Mouse (Mus musculus) Patski (cell line): Measurements from ENCODE around the gene Gm973. TPM values are rescaled to one million over a fixed set of nuclear protein-coding genes. Genes with fewer than 3 reads are reported as not detected.

Source experiments
- ATAC-seq: fragments of 100-300 bp; one replicate; pipeline ENCODE4 v1.8.0; 2021
- CTCF ChIA-PET: fragments of 350-600 bp; sonication (Branson Sonifier 250); formaldehyde crosslinking; loops from one replicate; lab custom pipeline; 2022; ENCODE audit warnings: inconsistent platforms; lab: Charles Lee
- POLR2A ChIA-PET: fragments of 350-600 bp; sonication (Branson Sonifier 250); formaldehyde crosslinking; loops from one replicate; lab custom pipeline; 2022; ENCODE audit warnings: antibody characterized with exemption, inconsistent platforms; lab: Charles Lee
- DNase-seq: peaks from one replicate; pipeline ENCODE4 v3.0.0-alpha.2; 2011; ENCODE audit warnings: low read depth, low spot score
- H3K27me3 ChIP-seq: fragments of 371-371 bp; one replicate; pipeline ENCODE4 v1.5.1; 2021
- CTCF ChIP-seq: fragments of 100-300 bp; IDR thresholded peaks from one replicate; pipeline ENCODE4 v1.5.1; 2021
- in situ Hi-C: fragments of 300-500 bp; cut with MboI; formaldehyde crosslinking; loops from 3 replicates; pipeline ENCODE4 v1.11.1; 2018; ENCODE audit warnings: low pct_unique_long_range_greater_than_20kb, mixed read lengths
- polyA plus RNA-seq: library from polyadenylated mRNA; unstranded; gene quantifications from one replicate; pipeline ENCODE4 v1.2.3, GENCODE M21; 2021

The Gm973 gene
- polyA plus RNA-seq, 1 experiment from 2014 or later: 0.13 TPM

GRCm38 (mm10) chr1:59542231-59542630 lies 26.2 kb downstream of the Gm973 start:
- in situ Hi-C loops: no loop called here
- ChIA-PET POLR2A (no interaction called here), CTCF (interaction anchor here (0.5 kb wide), 1 partner anchor 151 kb away, joined by 3 read pairs; no protein-coding TSS in a partner anchor)
- DNase-seq (no peak), ATAC-seq (no peak)
- TF ChIP-seq CTCF: no peak
- no peaks in the 10 kb centered on the region for H3K27me3 ChIP-seq

GRCm38 (mm10) chr1:59543911-59544310 lies 27.8 kb downstream of the Gm973 start:
- CTCF ChIA-PET: no interaction called here
- POLR2A ChIA-PET: no interaction called here
- in situ Hi-C loops: no loop called here
- H3K27me3 ChIP-seq: no peaks in the 10 kb centered on the region
- ATAC-seq (no peak), DNase-seq (no peak)
- TF ChIP-seq CTCF: no peak

DNA sequence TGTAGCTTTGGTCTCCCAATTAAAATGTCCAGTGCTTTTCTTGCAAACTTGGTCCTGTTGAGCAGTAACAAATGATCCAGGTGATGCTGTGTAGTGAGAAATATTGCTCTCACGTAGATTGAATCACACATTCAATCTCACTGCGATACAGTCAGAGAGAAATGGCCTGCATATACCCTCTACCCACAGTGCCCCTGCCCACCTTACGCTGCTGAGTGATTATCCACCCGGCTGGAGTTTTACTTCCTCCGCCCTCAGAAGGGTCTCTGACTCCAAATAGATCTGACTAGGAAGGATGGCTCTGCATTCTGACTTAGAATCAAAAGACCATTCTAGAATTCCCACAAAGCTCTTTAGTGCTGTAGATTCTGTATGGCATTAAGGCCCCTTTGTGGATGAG lies 32.4 kb downstream of the Gm973 start:
- POLR2A ChIA-PET: interaction anchor here (0.6 kb wide), 1 partner anchor 214 kb away, joined by 3 read pairs; no protein-coding TSS in a partner anchor
- DNase-seq: no peak
- no peaks in the 10 kb centered on the region for H3K27me3 ChIP-seq
- CTCF ChIA-PET: no interaction called here
- ATAC-seq: no peak
- no peak for TF ChIP-seq CTCF
- in situ Hi-C loops: no loop called here

GRCm38 (mm10) chr1:59549036-59549675 lies 33.1 kb downstream of the Gm973 start:
- no peak for TF ChIP-seq CTCF
- H3K27me3 ChIP-seq: no peaks in the 10 kb centered on the region
- ChIA-PET CTCF (no interaction called here), POLR2A (no interaction called here)
- in situ Hi-C loops: no loop called here
- DNase-seq (no peak), ATAC-seq (no peak)

- ChIA-PET CTCF (no interaction called here), POLR2A (interaction anchor here (0.7 kb wide), 1 partner anchor 11 kb away, joined by 4 read pairs; no protein-coding TSS in a partner anchor)
- in situ Hi-C loops: no loop called here
- DNase-seq (no peak), ATAC-seq (no peak)
- no peak for TF ChIP-seq CTCF
- H3K27me3 ChIP-seq: no peaks in the 10 kb centered on the region
Measured at GRCm38 (mm10) chr1:59550227-59550626, 34.2 kb downstream of the Gm973 start.

DNA sequence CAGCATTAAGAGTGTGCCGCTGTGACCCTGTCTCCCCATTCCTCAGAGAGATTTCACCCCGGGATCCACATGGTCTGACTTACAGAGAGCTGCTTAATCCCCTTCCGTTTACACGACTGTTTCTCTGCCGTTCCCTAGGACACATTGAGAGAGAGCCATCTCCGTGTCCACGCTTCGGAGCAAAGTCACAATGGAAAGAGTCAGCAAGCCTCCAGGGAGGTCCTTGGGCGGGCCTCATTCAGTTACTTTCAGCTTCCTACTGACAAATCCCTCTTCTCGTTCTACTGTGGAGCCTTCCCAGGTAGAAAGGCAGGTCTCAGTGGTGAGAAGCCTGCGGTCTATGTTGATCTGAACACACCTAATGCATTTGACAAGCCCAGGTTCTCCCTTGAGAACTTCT lies 34.9 kb downstream of the Gm973 start:
- in situ Hi-C loops: no loop called here
- ATAC-seq (no peak), DNase-seq (no peak)
- POLR2A ChIA-PET: no interaction called here
- no peaks in the 10 kb centered on the region for H3K27me3 ChIP-seq
- CTCF ChIA-PET: no interaction called here
- TF ChIP-seq CTCF: no peak

DNA sequence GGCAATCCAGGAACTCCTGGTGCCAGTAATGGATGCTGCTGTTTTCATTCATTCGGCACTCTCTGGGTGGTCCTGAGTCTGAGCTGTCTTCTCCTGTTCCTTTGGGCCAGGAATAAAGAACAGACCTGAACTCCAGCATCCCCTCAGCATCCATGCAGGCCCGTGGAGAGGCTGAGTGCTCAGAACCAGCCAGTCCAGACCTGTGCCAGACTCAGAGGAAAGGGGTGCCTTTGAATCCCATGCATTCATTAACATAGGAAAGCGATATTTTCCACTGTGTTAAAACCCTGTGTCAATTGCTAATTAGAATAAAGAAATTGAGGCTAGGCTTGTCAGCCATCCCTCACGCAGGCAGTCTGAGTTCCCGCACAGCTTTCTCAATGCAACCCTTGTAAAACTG lies 37.6 kb downstream of the Gm973 start:
- ATAC-seq (no peak), DNase-seq (no peak)
- TF ChIP-seq CTCF: no peak
- ChIA-PET POLR2A (no interaction called here), CTCF (no interaction called here)
- H3K27me3 ChIP-seq: no peaks in the 10 kb centered on the region
- in situ Hi-C loops: no loop called here

DNA sequence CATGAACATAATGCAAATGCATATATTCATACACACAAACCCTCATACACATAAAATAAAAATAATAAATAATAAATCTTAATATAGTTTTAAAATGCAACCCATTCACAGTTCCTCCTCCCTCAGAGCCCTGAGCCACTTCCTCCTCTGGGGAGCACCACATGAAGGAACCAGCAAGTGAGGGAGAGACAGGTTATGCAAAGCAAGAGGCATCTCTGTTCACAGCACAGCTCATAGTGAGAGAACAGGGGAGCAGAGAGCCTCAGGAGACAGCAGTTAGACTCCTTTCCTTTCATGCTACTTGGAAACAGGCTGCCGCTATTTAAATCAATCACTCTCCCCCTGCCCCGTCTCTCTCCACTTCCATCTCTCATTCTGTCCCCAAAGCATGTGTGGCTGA lies 47.5 kb downstream of the Gm973 start:
- ATAC-seq (no peak), DNase-seq (no peak)
- no peak for TF ChIP-seq CTCF
- no peaks in the 10 kb centered on the region for H3K27me3 ChIP-seq
- in situ Hi-C loops: no loop called here
- POLR2A ChIA-PET: no interaction called here
- CTCF ChIA-PET: no interaction called here

DNA sequence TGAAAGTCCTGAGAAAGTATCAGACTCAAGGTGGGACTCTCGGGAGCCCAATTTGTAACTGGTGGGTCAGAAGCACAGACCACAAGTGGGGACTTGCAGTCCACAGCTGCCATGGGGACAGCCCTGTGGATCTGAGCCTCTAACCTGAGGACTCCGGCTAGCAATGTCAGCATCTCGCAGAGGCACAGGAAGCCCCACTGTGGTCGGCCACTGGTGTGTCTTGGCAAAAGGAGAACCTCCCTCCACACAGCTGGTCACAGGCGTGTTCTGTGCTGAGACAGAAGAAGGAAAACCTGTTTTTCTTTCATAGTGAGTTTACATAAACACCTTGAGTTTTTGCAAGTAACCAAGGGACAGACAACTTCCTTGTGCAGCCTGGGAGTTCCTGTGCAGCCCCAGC lies 49.7 kb downstream of the Gm973 start:
- DNase-seq (no peak), ATAC-seq (no peak)
- TF ChIP-seq CTCF: no peak
- no peaks in the 10 kb centered on the region for H3K27me3 ChIP-seq
- in situ Hi-C loops: no loop called here
- POLR2A ChIA-PET: no interaction called here
- CTCF ChIA-PET: interaction anchor here (0.7 kb wide), 1 partner anchor 20 kb away, joined by 3 read pairs; no protein-coding TSS in a partner anchor

GRCm38 (mm10) chr1:59566281-59566680 lies 50.2 kb downstream of the Gm973 start:
- DNase-seq: no peak
- CTCF ChIA-PET: interaction anchor here (1.4 kb wide), 1 partner anchor 9 kb away, joined by 3 read pairs; no protein-coding TSS in a partner anchor
- no peaks in the 10 kb centered on the region for H3K27me3 ChIP-seq
- TF ChIP-seq CTCF: no peak
- no peak for ATAC-seq
- POLR2A ChIA-PET: no interaction called here
- in situ Hi-C loops: no loop called here

DNA sequence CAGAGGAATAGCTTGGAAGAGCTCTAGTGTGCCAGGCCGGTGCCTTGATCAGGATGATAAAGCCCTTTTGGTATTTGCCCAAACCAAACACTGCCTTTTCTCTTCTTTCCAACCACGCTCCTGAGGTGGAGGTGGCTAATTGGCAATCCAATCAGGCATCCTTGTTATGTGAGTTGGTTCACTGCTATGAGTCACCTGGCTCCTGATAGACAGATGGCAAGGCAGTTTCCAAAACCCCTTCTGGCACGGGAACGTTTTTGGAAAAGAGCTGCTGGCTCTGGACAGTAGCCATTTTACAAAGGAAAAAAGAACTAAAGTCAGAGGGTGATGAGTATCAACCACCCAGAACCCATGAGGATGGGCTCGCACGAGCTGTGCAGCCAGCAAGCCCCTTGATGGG lies 50.9 kb downstream of the Gm973 start:
- DNase-seq (peak; percentile 42), ATAC-seq (peak; percentile 44)
- POLR2A ChIA-PET: interaction anchor here (0.5 kb wide), 1 partner anchor 1716 kb away, joined by 4 read pairs; no protein-coding TSS in a partner anchor
- no peak for TF ChIP-seq CTCF
- CTCF ChIA-PET: interaction anchor here (1.4 kb wide), 1 partner anchor 8 kb away, joined by 3 read pairs; no protein-coding TSS in a partner anchor
- in situ Hi-C loops: no loop called here
- H3K27me3 ChIP-seq: no peaks in the 10 kb centered on the region
